Mouse (Mus musculus): ENCODE data around the gene Fam210b. TPM values are rescaled to one million over a fixed set of nuclear protein-coding genes. Genes with fewer than 3 reads are reported as not detected.

The Fam210b gene
- polyA plus RNA-seq, 1 experiment from 2014 or later = 15.8 TPM

GRCm38 (mm10) chr2:172381341-172381740 lies 36.0 kb downstream of the Fam210b start:
- Histone ChIP-seq H3K9ac (no peak overlapping the region), H3K9me3 (replicated peaks) (no peaks in the 10 kb centered on the region), H3K36me3 (peaks cover 53% of the 10 kb centered on the region), H3K4me1 (replicated peaks) (no peaks in the 10 kb centered on the region), H3K27me3 (no peaks in the 10 kb centered on the region), H3K27ac (no peak overlapping the region), H3K4me3 (no peak overlapping the region), H3K4me2 (no peak overlapping the region)
- 88% methylated on average over 11 of the region's 11 CpGs for WGBS
- no peak for ATAC-seq (replicated peaks; ENCODE audit: insufficient number of reproducible peaks, insufficient read depth, low FRiP score, low read depth)

GRCm38 (mm10) chr2:172381898-172382297 lies 36.5 kb downstream of the Fam210b start:
- ATAC-seq (replicated peaks; ENCODE audit: insufficient number of reproducible peaks, insufficient read depth, low FRiP score, low read depth) = no peak
- no peak overlapping the region for H3K27ac ChIP-seq
- no peaks in the 10 kb centered on the region for H3K4me1 ChIP-seq (replicated peaks)
- no peak overlapping the region for H3K4me3 ChIP-seq
- no peak overlapping the region for H3K9ac ChIP-seq
- H3K36me3 ChIP-seq = peaks cover 49% of the 10 kb centered on the region
- no peak overlapping the region for H3K4me2 ChIP-seq
- no peaks in the 10 kb centered on the region for H3K27me3 ChIP-seq
- 87% methylated on average over 12 of the region's 12 CpGs for WGBS
- no peaks in the 10 kb centered on the region for H3K9me3 ChIP-seq (replicated peaks)

DNA sequence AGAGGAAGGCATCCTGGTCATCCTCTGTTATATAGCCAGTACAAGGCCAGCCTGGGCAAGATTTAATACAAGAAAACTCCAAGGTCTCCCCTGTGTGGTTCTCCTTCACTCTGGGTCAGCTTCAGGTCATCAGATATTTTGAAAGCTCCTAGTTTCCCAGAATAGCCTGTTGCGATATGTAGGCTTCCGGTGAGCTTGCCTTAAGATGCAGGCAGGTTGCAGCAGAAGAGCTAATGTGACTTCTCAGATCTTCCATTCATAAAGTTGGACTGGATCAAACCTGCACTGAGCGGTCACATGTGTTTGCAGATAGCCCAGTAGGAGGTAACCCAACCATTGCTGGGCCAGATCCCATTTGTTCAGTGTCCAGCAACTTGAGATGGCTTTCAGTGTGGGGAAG lies 39.4 kb downstream of the Fam210b start:
- H3K27me3 ChIP-seq = no peaks in the 10 kb centered on the region
- no peak overlapping the region for H3K9ac ChIP-seq
- H3K4me3 ChIP-seq = no peak overlapping the region
- H3K4me1 ChIP-seq (replicated peaks) = no peaks in the 10 kb centered on the region
- ATAC-seq (replicated peaks; ENCODE audit: insufficient number of reproducible peaks, insufficient read depth, low FRiP score, low read depth) = no peak
- H3K9me3 ChIP-seq (replicated peaks) = no peaks in the 10 kb centered on the region
- H3K4me2 ChIP-seq = no peak overlapping the region
- 55% methylated on average over 3 of the region's 3 CpGs for WGBS
- H3K36me3 ChIP-seq = peaks cover 22% of the 10 kb centered on the region
- H3K27ac ChIP-seq = no peak overlapping the region

- ATAC-seq (replicated peaks; ENCODE audit: insufficient number of reproducible peaks, insufficient read depth, low FRiP score, low read depth) = no peak
- H3K4me1 ChIP-seq (replicated peaks) = peaks cover 7% of the 10 kb centered on the region
- 18% methylated on average over 6 of the region's 6 CpGs for WGBS
Measured at GRCm38 (mm10) chr2:172390341-172390740, 45.0 kb downstream of the Fam210b start.

DNA sequence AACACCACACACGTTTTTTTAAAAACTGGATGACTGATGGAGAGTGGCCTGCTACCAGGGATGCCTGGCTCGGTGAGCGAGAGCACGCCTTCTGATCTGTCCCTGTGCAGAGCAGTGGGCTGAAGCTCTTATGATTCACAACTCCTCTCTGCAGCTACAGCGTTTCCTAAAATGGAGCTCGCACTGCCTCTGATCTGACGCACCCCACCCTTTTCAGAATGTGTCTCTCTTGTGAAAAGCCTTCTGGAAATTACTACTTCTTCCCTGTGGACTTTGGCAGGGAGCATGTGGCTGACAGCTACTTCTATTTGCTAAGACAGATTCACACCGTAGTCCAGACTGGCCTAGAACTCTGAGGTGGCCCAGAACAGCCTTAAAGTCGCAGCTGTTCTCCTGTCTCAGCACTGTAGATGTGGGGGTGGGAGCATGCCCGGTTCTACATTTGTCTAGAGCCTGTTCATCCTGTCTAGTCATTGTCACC lies 46.7 kb downstream of the Fam210b start:
- Histone ChIP-seq H3K4me2 (no peak overlapping the region), H3K9ac (no peak overlapping the region), H3K36me3 (no peaks in the 10 kb centered on the region), H3K27ac (no peak overlapping the region), H3K9me3 (replicated peaks) (no peaks in the 10 kb centered on the region), H3K27me3 (no peaks in the 10 kb centered on the region), H3K4me3 (no peak overlapping the region), H3K4me1 (replicated peaks) (peaks cover 7% of the 10 kb centered on the region)
- 47% methylated on average over 10 of the region's 10 CpGs for WGBS
- no peak for ATAC-seq (replicated peaks; ENCODE audit: insufficient number of reproducible peaks, insufficient read depth, low FRiP score, low read depth)

More at GRCm38 (mm10) chr2:172390341-172390740, 45.0 kb downstream of the Fam210b start:
- Histone ChIP-seq H3K9ac (no peak overlapping the region), H3K9me3 (replicated peaks) (no peaks in the 10 kb centered on the region), H3K4me3 (no peak overlapping the region), H3K36me3 (no peaks in the 10 kb centered on the region), H3K27ac (no peak overlapping the region), H3K4me2 (no peak overlapping the region), H3K27me3 (no peaks in the 10 kb centered on the region)

DNA sequence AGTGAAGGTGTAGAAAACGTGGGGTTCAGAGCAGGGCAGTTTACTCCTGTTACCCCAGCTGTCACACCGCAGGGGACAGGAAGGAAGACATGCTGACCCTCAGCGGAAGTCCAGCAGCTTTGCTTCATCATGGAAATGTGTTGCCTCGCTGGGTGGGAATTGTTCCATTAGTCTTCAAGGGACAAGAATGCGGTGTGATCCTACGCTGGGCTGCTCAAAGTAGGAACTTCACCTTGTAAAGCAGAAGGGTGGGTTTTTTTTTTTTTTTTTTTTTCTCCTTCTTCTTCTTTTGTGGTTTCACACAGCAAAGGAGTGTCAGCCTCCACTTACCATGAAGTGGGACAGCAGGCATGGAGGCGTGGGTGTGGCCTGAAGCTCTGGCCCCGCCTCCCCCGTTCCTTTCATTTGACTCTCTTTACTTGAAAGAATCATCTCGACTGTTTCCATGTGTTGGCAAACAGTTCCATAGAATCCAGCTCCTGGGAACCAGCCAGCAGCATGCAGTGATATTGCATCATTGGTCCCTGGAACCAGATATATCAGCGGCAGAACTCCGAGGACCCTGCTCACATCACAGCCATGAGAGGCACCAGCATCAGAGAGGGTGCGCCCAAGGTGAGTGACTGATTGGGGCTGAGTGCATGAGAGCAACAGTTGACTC lies 48.2 kb downstream of the Fam210b start, which contains the start of gene Cass4:
Cass4 (plus strand) TSS at position 404 of the 661 bp plus-strand sequence.
- no peak within 1 kb of the TSS for H3K9ac ChIP-seq
- no peak; the same call in 1 of the 2 replicates for ATAC-seq (replicated peaks; ENCODE audit: insufficient number of reproducible peaks, insufficient read depth, low FRiP score, low read depth)
- peak within 1 kb of the TSS; percentile 36 for H3K4me2 ChIP-seq
- H3K36me3 ChIP-seq = no peaks in the 10 kb centered on the region
- peaks cover 5% of the 10 kb centered on the region; the same call in 1 of the 2 replicates for H3K27me3 ChIP-seq
- no peak within 1 kb of the TSS for H3K27ac ChIP-seq
- H3K4me3 ChIP-seq = peak within 1 kb of the TSS; percentile 7; the same call in 1 of the 2 replicates
- no peaks in the 10 kb centered on the region for H3K9me3 ChIP-seq (replicated peaks)
- WGBS = 15% methylated on average over 13 of the region's 13 CpGs
- peaks cover 7% of the 10 kb centered on the region for H3K4me1 ChIP-seq (replicated peaks)

- no peak for ATAC-seq (replicated peaks; ENCODE audit: insufficient number of reproducible peaks, insufficient read depth, low FRiP score, low read depth)
- Histone ChIP-seq H3K4me3 (no peak overlapping the region; the same call in 1 of the 2 replicates), H3K4me2 (peak overlapping the region; percentile 36; the same call in 1 of the 2 replicates), H3K36me3 (no peaks in the 10 kb centered on the region), H3K4me1 (replicated peaks) (peaks cover 7% of the 10 kb centered on the region), H3K9ac (no peak overlapping the region), H3K9me3 (replicated peaks) (no peaks in the 10 kb centered on the region), H3K27me3 (peaks cover 7% of the 10 kb centered on the region; the same call in 1 of the 2 replicates), H3K27ac (no peak overlapping the region)
- WGBS = 65% methylated on average over 2 of the region's 2 CpGs
Measured at GRCm38 (mm10) chr2:172394052-172394392, 48.7 kb downstream of the Fam210b start.

- no peak overlapping the region for H3K27ac ChIP-seq
- ATAC-seq (replicated peaks; ENCODE audit: insufficient number of reproducible peaks, insufficient read depth, low FRiP score, low read depth) = no peak
Measured at GRCm38 (mm10) chr2:172394671-172395070, 49.3 kb downstream of the Fam210b start.

DNA sequence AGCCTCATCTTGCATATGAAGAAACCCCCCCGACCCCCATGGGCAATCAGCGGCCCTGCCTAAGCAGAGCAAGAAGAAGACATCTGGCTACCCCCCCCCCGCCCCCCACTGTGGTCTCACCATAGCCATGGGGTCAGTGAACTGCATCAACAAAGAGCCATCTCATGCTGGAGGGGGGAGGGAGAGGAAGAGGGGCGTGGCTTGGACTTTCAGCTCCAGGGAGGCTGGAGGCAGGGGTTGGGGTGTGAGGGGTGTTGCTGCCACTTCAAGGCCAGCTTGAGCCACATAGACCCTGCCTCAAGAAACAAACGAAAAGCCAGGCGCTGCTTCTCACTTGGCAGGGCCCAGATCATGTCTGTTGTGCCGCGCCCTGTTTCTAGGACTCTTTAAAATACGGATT lies 50.6 kb downstream of the Fam210b start:
- Histone ChIP-seq H3K27ac (no peak overlapping the region), H3K4me1 (replicated peaks) (peaks cover 12% of the 10 kb centered on the region), H3K4me3 (no peak overlapping the region), H3K27me3 (peaks cover 7% of the 10 kb centered on the region; the same call in 1 of the 2 replicates), H3K9ac (no peak overlapping the region), H3K36me3 (no peaks in the 10 kb centered on the region), H3K4me2 (no peak overlapping the region), H3K9me3 (replicated peaks) (no peaks in the 10 kb centered on the region)
- 49% methylated on average over 9 of the region's 9 CpGs for WGBS
- ATAC-seq (replicated peaks; ENCODE audit: insufficient number of reproducible peaks, insufficient read depth, low FRiP score, low read depth) = no peak

More at GRCm38 (mm10) chr2:172394671-172395070, 49.3 kb downstream of the Fam210b start:
- Histone ChIP-seq H3K4me1 (replicated peaks) (peaks cover 8% of the 10 kb centered on the region), H3K4me2 (no peak overlapping the region), H3K4me3 (no peak overlapping the region), H3K36me3 (no peaks in the 10 kb centered on the region), H3K27me3 (peaks cover 7% of the 10 kb centered on the region; the same call in 1 of the 2 replicates), H3K9me3 (replicated peaks) (no peaks in the 10 kb centered on the region), H3K9ac (no peak overlapping the region)
- WGBS = 75% methylated on average over 4 of the region's 4 CpGs

DNA sequence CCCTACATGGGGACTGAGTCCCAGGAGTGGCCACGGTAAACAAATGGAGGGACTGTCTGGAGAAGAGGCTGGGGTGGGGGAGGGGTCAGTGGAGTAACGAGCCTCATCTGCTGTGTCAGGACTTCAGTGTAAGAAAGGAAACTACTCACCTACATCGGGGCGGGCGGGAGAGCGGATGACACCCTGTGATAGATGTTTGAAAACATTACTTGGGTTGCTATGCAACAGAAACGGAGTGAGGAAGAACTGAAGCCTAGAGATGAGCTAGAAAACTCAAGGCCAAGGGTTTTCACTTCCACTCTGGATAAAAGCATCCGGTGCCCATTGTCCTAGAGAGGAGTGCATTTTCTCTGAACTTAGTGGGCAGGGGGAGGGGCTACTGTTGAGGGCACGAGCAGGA lies 54.5 kb downstream of the Fam210b start:
- H3K27me3 ChIP-seq = peaks cover 15% of the 10 kb centered on the region; the same call in 1 of the 2 replicates
- no peak for ATAC-seq (replicated peaks; ENCODE audit: insufficient number of reproducible peaks, insufficient read depth, low FRiP score, low read depth)
- H3K9ac ChIP-seq = no peak overlapping the region
- no peaks in the 10 kb centered on the region for H3K36me3 ChIP-seq
- peaks cover 5% of the 10 kb centered on the region; the same call in 1 of the 2 replicates for H3K4me1 ChIP-seq (replicated peaks)
- no peak overlapping the region for H3K4me3 ChIP-seq
- no peak overlapping the region for H3K4me2 ChIP-seq
- no peaks in the 10 kb centered on the region for H3K9me3 ChIP-seq (replicated peaks)
- H3K27ac ChIP-seq = no peak overlapping the region
- WGBS = 30% methylated on average over 9 of the region's 9 CpGs

DNA sequence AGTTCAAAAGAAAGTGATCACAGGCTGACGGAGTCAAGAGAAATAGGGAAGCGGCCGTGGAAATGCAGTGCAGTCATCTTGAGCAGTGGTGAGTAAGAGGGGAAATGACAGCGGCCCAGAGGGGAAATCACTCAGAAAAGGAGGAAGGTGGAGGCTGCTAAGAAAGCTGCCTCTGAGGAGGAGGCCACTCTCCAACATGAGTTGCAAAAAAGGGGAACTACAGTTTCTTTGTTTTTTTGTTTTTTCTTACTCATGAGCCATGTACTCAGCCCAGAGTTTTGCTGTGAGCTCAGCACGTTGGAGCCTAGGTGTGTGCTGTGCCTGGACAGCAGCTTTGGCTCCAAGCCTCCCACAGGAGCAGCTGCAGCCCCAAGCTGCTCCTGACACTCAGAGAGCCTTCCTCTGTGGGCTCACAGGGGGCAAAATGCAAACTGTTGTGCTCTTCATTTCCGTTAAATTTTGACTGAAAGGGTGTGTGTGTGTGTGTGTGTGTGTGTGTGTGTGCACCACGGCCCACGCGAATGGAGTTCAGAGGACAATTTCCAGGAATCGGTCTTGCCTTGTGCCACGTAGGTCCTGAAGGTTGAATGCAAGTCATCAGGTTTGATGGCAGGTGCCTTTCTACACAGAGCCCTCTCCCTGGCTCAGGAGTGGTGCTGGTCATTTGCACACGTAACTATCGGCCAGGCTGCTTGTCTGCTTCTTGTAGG lies 55.9 kb downstream of the Fam210b start:
- H3K4me1 ChIP-seq (replicated peaks) = peaks cover 5% of the 10 kb centered on the region; the same call in 1 of the 2 replicates
- 57% methylated on average over 13 of the region's 13 CpGs for WGBS
- peaks cover 15% of the 10 kb centered on the region; the same call in 1 of the 2 replicates for H3K27me3 ChIP-seq
- no peak overlapping the region for H3K9ac ChIP-seq
- no peaks in the 10 kb centered on the region for H3K9me3 ChIP-seq (replicated peaks)
- no peak overlapping the region for H3K4me2 ChIP-seq
- no peak for ATAC-seq (replicated peaks; ENCODE audit: insufficient number of reproducible peaks, insufficient read depth, low FRiP score, low read depth)
- H3K36me3 ChIP-seq = no peaks in the 10 kb centered on the region
- H3K27ac ChIP-seq = peak overlapping the region; percentile 45
- no peak overlapping the region for H3K4me3 ChIP-seq
